Mouse (Mus musculus) heart, postnatal 10 days (tissue): Measurements from ENCODE around the gene Hgd. TPM values are rescaled to one million over a fixed set of nuclear protein-coding genes. Genes with fewer than 3 reads are reported as not detected.

ENCODE experiments used
- DNase-seq, 2 experiments: peaks; one replicate each; pipeline ENCODE4 v3.0.0; 2021
- intact Hi-C: fragments of 180-260 bp; cut with DNase I; formaldehyde crosslinking; loops from one replicate; pipeline ENCODE4 v1.15.1; 2025
- total RNA-seq, 2 experiments: library from RNA; stranded (reverse); gene quantifications; 2 replicates each; pipeline ENCODE4 v1.2.3; 2021

The Hgd gene
- total RNA-seq, 2 experiments from 2014 or later: 0.29 TPM; not detected in 1

DNA sequence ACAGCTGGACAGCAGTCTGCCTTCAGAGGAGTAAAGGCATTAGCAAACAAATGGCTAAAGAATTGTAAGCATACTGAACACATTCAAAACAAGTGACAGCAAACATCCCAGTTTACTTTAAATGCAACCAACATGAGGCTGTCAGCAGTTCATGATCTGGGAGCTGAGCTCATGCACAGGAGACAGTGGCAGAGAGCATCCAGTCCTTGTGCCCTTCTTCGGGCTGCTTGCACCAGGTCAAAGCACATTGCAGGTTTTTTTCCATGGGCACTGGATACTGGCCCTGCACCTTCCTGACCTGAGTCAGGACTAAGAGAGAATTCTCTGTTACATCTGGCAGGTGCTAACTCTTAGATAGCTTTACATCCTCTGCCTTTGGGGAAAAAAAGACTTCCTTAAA is 362 bp upstream of the Hgd start:
- DNase-seq: no peak
- intact Hi-C loops: no loop called here

DNA sequence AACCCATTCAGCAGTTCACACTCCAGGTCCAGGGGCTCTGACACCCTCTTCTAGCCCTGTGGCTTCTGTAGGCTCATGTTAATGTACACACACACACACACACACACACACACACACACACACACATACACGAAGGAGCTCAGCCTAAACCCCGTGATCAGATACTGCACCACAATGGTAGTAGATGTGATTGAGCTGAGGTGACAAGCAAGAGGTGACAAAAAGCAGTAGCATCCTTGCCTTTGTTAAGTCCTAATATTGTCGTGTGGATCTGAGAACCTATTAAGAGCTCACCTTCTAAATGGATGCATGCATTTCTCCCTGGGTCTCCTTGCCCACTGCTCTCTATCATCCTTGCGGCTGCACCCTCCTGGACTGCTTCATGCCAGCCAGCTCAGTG is 698 bp downstream of the Hgd start:
- intact Hi-C loops: no loop called here
- no peak for DNase-seq

DNA sequence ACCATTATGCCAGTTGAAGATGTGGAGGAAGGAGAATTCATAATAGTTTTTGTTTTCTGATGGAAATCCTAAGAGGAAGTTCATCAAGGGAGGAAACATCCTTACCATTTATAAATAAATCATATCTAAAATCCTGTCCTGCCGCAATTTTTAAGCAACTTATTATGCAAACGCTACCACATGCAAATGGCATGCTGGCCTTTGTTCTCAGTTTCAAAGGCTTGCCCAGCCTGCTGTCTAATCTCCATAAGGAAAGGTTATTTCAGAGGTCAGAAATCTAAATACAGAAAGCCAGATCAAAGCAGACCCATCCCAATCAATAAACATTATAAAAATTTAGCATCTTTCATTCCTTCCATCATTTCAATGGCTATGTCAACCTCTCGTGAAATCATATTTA is 1.9 kb downstream of the Hgd start:
- DNase-seq: no peak
- intact Hi-C loops: no loop called here

DNA sequence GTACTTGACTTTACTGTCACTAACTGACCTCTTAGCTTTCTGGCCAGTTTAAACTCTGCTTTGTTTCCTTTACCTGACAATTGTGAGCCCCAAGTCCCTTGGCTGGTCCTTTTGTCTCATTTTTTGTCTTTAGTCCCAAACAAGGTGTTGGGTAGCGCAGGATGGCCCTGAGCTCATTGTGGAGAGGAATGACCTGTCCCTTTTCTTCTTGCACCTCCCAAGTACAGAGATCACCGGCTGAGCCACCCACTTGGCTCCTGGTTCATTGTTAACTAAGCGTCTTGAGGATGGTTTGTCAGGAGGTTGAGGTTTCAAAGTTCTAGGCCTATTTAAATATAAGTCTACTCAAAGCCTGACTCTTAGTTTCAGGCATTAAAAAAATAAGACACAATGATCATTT is 3.4 kb downstream of the Hgd start:
- intact Hi-C loops: no loop called here
- DNase-seq: no peak

DNA sequence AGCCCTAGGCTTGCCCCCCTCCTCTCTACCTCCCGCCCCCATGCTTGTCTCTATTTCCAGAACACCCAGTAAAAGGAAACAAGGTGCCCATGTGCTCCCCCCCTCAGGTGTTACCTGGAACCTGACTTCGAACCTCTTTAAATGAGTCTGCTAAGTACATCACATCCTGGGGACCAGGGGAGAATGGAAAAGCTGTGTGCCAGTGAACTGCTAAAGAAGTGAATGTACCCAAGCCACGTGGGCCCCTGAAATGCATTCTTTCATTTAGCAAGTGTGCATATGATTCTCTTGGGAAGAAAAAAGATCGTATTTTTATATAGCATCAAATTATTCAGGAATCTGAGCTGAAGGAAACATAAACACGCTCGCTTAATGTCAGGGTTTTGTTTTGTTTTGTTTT is 3.8 kb downstream of the Hgd start:
- DNase-seq: no peak
- intact Hi-C loops: no loop called here

DNA sequence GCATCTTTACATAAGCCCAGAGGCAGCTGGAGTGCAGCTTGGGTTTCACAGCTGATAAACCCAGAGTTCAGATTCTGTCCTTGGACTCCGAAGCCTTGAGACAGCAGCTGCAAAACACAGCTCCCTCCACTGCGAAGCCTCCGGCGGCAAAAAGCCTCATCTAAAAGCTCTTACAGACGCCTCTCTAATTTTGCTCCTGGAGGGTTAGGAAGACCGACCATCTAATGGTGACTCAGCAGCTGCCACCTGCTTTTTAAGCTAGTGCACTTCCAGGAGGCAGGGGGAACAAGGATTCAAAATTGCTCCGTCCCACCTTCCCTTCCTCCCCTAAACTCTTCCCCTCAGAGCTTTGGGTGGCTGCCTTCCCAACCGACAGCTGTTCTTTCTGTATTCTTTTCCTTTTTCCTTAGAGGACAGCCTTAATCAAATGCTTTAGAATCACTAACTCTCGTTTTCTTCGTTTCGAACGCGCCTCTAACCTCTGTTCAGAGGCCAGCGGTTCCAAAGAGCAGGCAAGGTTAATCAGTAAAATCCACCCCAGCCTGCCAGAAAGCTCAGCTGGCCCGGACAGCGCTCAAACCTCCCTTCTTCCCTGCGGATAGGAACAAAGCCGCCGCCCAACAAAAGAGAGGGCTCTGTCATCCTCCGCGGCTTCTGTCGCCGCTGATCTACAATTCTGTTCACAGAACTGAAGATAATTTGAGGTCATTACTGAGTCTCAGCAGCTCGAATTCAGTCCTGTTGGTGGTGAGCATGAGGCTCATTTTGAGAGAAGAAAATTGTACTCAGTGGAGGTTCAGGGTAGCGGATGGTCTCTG is 4.5 kb downstream of the Hgd start:
- peak; percentile 66 to 67 for DNase-seq
- intact Hi-C loops: no loop called here

DNA sequence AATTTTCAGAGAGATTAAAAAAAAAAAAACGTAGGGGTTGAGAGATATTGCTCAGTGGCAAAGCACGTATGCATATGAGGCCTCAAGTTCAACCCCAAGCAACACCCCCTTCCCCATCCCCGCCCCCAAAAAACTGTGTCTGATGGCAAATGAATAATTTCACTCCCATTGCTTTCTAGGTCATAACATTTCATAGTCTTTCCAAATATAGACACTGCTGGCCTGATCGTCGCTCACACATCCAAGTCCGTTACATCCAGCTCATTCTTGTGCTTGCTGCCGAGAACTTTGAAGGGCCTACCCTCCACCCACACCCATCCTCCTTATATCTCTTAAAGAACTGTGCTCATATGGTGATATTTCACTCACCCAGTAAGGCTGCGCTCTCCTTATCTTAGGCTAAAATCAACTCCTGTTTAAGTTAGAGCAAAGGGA is 5.2 kb downstream of the Hgd start:
- peak in 1 of 2 experiments; percentile 10 for DNase-seq
- intact Hi-C loops: no loop called here

DNA sequence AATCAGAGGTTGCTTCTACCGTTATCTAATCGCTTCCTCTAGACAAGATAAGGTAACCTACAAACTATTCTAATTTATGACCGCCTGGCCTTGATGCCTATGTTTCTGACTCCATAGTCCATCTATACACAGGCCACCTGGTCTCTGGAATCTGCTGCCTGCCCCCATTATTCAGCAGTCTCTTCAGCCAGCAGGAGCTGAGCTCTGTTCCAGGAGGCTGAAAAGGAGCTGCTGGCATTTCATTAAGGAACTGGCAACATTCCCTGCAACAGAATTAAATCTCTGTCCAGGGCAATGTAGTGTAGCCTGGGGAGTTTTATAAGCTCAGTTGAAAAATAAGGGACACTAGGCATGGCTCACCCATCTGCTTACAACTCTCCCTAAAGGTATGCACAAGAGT is 11.0 kb downstream of the Hgd start:
- intact Hi-C loops: no loop called here
- DNase-seq: no peak

DNA sequence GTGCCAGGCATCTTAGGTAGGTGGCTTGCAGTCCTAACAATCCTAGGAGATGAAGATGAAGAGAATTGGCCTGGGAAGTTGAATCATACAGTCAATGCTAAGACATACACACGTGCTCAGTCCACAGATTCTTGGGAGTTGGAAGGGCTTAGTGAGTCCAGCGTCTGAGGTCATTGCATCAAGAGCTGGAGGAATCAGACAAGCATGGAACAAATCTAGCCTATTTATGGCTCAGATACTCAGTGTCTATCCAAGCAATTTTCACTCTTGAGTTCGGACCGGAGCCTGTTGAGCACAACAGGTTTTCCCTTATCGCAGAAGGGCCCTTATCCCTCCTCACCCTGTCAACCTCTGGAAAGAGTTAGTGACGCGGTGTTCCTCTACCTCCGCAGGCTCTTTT is 11.6 kb downstream of the Hgd start:
- intact Hi-C loops: no loop called here
- DNase-seq: no peak

DNA sequence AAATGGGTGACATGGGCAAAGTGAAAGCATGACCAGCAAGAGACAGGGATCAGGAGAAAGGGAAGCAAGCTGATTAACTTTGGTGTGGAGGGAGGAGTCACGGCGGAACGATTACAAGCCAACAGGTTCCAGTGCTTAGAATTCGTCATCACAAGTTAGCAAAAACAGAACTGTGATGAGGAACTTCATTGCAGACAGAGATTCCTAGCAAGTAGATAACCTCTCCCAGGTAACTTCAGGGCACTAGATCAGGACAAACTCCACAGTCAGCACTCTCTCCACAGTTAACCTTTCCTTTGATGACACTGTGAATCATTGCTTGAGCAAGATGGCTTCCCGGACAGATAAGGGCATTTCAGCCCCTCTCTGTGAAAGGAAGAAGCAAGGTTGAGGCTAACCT is 17.5 kb downstream of the Hgd start:
- intact Hi-C loops: no loop called here
- DNase-seq: no peak

DNA sequence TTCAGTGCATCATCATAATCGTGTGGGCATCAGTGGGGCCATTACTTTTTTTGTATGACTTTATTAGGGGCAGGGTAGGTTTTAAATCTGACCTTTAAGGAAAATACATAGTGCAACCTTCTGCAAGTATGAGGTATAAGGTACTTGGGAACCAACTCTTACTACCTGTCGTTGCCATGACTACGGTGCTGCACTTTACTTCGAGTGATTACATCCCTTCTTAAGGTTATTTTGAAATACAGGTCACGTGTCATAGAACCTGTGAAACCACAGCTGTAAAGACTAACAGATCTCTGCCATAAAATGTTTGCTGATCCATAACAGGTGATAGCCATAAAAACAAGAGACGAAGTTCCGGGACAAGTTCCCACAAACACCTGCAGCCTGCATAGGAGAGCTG is 18.5 kb downstream of the Hgd start:
- intact Hi-C loops: no loop called here
- no peak for DNase-seq

DNA sequence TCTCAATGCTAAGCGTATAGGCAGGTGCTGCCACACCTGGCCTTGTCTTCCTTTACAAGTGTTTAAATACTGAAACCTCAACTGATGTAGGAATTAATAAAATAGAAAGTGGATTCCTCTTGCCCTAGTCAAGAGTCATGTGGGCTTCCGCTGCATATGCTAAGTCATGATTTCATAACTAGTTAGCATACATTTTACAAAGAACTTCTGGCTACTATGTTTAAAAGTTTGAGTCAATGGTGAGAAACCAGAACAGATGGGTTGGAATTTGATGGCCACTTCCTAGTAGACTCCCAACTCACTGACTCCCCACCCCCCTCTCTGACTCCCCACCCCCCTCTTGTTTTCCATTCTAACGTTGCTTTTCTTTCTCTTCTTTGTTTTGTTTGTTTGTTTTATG is 19.4 kb downstream of the Hgd start:
- no peak for DNase-seq
- intact Hi-C loops: no loop called here

DNA sequence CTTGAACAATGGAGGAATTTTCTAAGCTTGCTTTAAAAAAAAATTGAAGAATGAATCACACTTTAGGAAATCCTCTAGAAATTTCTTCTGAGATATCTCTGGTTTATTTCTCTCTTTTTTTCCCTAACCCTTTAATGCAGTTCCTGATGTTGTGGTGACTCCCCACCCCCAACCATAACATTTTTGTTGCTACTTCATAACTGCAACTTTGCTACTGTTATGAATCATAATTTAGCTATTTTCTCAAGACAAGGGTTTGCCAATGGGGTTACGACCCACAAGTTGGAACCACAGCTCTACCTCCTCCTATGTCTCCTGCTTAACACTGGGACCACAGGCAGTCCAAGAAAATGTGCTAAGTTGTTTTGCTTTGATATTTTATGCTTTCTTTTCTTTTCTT is 23.5 kb downstream of the Hgd start:
- no peak for DNase-seq
- intact Hi-C loops: no loop called here

DNA sequence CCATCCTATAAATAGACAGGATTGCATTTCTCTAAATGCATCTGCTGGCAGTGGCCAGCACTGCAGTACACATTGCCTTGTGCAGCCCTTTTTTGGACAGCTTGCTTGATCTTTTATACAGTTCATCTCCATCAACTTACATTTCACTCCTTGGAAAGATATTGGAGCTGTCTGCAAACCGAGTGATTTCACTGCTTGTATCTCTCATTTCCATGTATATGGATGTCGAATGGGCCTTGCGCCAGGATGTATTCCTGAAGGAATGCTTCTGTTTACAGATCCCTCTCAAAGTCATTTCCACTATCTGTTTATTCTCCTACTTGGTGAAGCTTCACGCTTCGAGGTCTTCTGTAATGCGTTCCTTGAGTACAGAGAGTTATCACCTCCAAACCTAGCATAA is 24.3 kb downstream of the Hgd start:
- intact Hi-C loops: no loop called here
- DNase-seq: no peak

DNA sequence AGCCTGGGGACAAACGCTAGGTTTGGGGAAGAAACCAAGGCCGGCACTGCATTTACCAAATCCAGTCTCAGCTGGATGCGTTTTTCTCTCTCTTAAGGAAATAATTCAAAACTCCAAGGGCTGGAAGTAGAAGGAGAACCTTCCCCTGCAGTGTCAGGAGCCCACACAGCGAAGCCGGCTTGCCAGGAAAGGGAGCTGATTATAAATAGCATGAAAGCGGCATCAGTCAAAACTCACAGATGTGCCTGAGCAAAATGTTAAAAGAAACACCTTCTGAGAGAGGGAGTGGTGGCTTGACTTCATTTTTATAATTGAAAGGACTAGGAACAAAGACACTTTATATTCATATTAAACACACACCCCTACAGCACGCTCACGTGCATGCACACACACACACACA is 30.4 kb downstream of the Hgd start:
- DNase-seq: no peak
- intact Hi-C loops: no loop called here

DNA sequence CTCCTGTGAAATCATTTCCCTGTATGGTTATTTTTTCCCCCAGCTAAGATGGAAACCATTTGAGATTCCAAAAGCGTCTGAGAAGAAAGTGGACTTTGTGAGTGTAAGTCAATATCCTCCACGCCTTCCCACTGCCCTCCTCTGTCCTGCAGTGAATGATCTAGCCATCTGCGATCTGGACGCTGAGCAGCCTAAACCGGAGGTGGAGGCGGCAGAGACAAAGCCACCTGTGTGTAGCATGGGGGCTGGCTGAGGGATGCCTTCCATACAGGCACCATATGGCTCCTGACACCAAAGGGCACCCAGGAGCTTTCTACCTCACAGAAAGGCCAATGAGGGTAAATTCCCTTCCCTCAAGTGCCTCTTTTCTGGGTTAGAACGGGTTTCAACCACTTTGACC is 31.1 kb downstream of the Hgd start:
- intact Hi-C loops: no loop called here
- no peak for DNase-seq

DNA sequence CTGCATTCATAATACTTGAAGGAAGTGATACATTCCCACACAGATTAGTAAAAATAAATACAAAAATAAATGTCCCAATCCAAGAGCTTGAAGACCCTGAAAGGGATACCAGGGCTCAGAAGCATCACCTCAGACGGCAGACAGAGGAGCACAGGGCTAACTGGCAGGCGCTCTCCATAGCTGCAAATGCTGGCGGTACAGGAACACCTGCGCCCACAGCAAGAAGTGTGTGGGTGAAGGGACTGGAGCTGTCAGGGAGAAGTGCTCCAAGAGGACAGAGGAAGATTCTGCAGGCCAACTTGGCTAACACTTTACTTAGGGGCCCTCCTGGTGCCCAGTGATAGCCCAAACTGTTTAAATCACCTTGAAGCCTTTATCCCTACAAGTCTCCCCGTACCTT is 32.1 kb downstream of the Hgd start:
- intact Hi-C loops: no loop called here
- no peak for DNase-seq

DNA sequence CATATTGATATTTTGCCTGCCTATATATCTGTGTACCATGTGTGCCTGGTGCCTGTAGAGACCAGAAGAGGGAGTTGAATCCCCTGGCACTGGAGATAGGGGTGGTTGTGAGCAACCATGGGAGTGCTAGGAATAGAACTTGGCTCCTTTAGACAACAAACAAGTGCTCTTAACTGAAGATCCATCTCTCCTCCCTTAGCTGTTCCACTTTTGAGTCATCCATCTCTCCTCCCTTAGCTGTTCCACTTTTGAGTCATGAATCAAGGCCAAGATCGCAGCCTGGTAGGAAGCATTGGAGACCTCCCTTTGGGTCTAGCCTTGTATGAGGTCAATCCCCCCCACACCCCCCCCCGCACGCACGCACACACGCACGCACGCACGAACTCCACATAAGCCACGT is 34.6 kb downstream of the Hgd start:
- intact Hi-C loops: no loop called here
- no peak for DNase-seq

DNA sequence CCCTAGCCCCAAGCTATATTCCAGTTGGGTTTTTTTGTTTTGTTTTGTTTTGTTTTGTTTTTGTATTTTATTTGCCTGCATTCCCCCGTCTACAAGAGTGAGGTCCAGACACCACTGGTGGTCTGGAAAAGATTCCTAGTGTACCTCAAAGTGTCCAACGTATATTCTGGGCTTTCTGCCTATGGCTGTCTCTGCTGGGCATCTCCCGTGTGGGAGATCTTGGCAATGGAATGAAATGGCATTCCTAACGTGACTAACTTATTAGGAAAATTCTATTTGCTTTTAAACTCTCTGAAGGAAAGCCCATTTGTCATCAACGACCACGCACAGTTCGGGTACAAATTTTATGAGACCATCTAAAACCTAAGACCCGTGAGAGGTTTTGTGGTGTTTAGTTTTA is 35.5 kb downstream of the Hgd start:
- DNase-seq: no peak
- intact Hi-C loops: no loop called here

DNA sequence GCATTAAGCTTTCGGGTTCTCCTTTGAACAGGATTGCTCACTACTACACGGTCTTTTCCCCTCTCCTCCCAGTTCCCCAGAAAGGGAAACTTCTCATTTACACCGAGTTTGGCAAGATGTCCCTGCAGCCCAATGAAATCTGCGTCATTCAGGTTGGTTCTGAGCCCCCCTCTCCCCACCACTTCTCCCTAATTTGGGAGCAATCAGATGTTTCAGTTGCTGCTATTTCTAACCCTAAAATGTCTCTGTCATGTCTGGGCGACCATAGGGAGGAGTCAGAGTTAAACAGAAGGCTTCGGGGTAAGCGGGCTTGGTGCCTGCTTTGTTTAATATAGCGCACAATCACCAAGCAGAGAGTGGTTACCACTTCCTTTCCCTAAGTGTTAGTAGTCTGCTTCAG is 36.2 kb downstream of the Hgd start:
- intact Hi-C loops: no loop called here
- DNase-seq: no peak

DNA sequence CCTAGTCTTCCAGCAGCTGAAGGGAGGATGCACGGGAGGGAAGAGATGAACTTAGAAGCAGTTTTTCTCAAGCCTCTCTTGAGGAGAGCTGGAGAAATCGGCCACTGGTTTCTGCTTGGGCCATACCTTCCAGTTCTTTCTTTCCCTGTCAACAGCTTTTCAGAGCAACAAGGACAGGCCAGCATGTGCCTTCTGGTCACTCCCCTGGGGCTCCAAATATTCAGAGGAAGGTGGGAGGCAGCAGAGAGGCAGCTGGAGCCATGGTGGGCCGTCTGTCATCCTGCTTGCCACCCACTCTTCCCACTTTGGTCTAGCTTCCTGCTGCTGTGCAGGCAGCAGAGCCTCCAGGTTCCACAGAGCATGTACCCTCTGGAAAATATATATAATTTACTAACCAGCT is 37.7 kb downstream of the Hgd start:
- peak; percentile 31 to 45 for DNase-seq

DNA sequence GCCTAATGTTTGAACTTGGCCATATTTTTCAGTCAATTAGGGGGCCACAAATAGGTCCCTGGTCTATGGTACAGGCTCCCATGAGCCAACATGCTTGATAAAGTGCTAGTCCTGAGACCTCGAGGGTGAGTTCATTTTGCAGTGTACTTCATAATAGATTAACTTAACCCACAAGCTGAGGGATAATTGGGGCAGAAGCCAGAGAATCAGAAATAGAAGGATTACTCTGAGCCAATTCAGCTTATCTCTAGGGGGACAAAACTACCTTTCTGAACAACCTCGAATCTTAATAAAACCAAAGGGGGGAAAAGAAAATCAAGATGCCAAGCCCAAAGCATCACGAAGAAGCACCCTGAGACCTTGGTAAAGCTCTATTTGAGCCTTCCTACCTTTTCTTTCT is 42.5 kb downstream of the Hgd start:
- intact Hi-C loops: no loop called here
- DNase-seq: no peak

More for the DNA sequence above, 37.7 kb downstream of the Hgd start:
- intact Hi-C loops: no loop called here

DNA sequence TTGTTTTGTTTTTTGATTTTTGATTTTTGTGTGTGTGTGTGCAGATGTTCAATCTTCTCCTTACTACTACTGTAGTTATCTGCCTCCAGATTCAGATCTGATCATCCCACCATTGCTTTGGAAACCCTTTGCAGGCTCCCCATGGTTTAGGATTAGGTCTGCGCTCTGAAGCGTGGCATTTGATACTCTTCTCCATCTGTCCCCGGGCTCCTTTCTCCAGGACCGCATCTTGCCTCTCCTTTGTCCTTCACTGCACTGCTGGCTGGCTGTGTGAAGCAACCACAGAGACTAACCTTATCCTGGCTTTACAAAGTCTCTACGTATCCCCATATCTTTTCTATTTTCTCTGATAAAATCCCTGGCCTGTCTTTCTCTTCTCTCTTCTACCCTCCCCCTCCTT is 43.0 kb downstream of the Hgd start:
- DNase-seq: no peak
- intact Hi-C loops: no loop called here
